Mouse (Mus musculus): ENCODE data around the gene Sh2b1. TPM values are rescaled to one million over a fixed set of nuclear protein-coding genes. Genes with fewer than 3 reads are reported as not detected.

The Sh2b1 gene
- polyA plus RNA-seq (2012): 76.8 and 80.0 TPM in 2 replicates

DNA sequence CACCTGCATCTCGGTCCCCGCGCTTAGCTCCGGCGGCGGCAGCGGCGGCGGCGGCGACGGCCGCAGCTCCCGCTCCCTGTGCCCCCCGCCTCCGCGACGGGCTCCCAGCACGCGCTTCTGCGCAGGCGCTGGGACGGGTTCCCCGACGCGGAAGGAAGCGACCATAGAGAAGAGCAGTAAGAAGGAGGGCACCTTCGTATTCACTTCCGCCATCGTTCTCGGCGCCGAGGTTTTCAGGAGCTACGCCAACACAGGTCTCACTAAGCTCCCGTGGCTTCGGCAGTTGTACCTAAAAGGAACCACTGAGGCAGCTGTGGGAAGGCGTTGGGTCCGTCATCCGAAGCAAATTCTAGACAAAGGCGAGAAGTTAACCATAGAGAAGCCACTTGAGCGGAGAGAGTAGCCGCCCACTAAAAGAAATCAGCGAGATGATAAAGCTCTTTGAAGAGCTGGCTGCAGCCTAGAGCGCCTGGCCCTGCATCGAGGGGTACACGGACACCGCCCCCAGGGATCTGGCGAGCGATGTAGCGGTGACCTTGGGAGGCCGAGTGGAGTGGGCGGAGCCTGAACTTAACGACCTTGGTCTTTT is at the start of gene Sh2b1:
Gene Sh2b1, minus strand, starts transcription at position 432 of the 589 bp plus-strand sequence.
- TF ChIP-seq GATA1 (IDR thresholded peaks at IDR 0.05; ENCODE audit: low read length): no peak

- TF ChIP-seq GATA1 (IDR thresholded peaks at IDR 0.05; ENCODE audit: low read length): no peak
Observed at GRCm38 (mm10) chr7:126523316-126523715, 48.1 kb upstream of the Sh2b1 start.

- TF ChIP-seq GATA1 (IDR thresholded peaks at IDR 0.05; ENCODE audit: low read length): no peak
Observed at GRCm38 (mm10) chr7:126519513-126519912, 44.3 kb upstream of the Sh2b1 start.

GRCm38 (mm10) chr7:126518261-126518941 is 43.2 kb upstream of the Sh2b1 start:
- TF ChIP-seq GATA1 (IDR thresholded peaks at IDR 0.05; ENCODE audit: low read length): no peak

GRCm38 (mm10) chr7:126511287-126511686 is 36.1 kb upstream of the Sh2b1 start:
- no peak for TF ChIP-seq GATA1 (IDR thresholded peaks at IDR 0.05; ENCODE audit: low read length)

- TF ChIP-seq GATA1 (IDR thresholded peaks at IDR 0.05; ENCODE audit: low read length): no peak
Observed at GRCm38 (mm10) chr7:126507126-126507778, 32.0 kb upstream of the Sh2b1 start.

DNA sequence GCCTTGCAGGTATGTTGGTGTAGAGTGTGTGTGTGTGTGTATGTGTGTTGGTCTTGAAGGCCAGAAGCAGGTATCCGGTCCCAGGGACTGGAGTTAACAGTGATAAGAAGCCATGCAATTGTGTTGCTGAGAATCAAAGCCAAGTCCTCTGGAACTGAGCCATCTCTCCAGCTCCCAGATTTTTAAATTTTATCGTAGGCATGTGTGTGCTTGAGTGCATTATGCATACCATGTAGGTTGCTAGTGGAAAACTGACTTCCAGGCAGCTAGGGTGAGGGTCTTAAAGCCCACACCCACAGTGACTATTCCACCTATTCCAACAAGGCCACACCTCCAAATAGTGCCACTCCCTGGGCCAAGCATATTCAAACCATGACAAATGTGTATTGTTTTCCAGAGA is 29.7 kb upstream of the Sh2b1 start:
- no peak for TF ChIP-seq GATA1 (IDR thresholded peaks at IDR 0.05; ENCODE audit: low read length)

- no peak for TF ChIP-seq GATA1 (IDR thresholded peaks at IDR 0.05; ENCODE audit: low read length)
Observed at GRCm38 (mm10) chr7:126503273-126503878, 28.2 kb upstream of the Sh2b1 start, which contains the start of gene Atxn2l. Gene Atxn2l, minus strand, starts transcription at chr7:126503437.

- no peak for TF ChIP-seq GATA1 (IDR thresholded peaks at IDR 0.05; ENCODE audit: low read length)
Observed at GRCm38 (mm10) chr7:126502751-126503150, 27.5 kb upstream of the Sh2b1 start.

DNA sequence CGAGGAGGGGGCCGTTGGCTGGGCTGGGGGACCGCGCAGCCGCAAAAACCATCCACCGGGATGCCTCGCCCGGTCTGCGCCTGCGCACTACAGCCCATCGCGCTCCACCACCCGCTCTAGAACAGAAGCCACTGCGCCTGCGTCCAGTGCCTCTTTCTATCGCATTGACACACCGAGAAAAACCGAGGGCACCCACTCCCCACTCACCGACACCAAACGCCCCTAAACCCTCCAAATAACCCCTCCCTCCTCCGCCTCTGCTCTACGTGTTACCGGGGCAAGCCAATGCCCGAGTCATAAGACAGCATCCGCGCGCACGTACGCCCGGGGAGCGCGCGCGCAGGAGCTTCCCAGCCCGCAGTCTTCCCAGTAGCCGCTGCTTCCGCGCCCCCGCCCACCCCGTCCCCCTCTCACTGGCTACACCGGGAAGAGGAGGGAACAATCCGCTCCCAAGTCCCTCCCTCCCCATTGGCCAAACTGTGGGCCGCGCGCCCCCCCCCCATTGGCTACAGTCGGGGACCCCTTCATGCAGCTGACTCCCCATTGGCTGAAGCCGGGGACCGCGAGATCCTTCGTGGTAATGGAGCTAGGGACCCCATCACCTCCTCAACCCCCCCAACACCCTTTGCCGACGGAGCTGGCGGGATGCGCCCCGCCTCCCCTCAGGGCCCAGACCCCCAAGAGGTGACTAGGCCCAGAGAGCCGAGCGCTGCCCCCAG is 27.0 kb upstream of the Sh2b1 start:
- TF ChIP-seq GATA1 (IDR thresholded peaks at IDR 0.05; ENCODE audit: low read length): no peak

- TF ChIP-seq GATA1 (IDR thresholded peaks at IDR 0.05; ENCODE audit: low read length): no peak
Observed at GRCm38 (mm10) chr7:126501684-126502022, 26.4 kb upstream of the Sh2b1 start.

DNA sequence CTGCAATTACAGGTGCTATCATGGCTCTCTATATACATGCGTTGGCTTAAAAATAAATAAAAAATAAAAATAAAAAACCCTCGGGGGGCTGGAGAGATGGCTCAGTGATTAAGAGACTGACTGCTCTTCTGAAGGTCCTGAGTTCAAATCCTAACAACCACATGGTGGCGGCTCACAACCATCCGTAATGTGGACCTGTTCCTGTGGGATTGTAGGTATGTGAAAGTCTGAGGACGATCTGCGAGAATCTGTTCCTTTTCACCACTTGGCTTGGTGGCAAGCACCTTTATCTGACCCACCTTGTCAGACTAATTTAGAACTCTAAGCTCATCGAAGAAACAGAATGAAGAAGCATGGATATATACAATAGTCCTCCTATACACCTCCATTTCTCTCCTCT is 24.2 kb upstream of the Sh2b1 start:
- TF ChIP-seq GATA1 (IDR thresholded peaks at IDR 0.05; ENCODE audit: low read length): no peak

DNA sequence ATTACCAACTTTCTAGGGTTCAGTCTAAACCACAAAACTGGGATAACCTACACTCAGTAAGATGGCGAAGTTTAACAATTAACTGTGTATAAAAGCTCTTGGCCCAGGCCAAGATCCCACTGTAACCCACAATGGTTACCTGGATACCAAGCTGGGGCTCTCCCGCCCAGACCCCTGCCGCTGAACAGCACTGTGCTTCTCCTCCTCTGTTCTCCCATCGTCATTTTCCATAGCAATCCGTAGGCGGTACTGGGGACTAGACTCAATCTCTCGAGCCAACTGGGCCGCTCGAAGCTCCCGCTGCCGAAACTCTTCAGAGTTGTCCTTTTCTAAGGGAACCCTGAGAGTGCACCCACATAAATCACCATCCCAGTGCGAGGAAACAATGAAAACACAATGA is 22.7 kb upstream of the Sh2b1 start:
- TF ChIP-seq GATA1 (IDR thresholded peaks at IDR 0.05; ENCODE audit: low read length): no peak

GRCm38 (mm10) chr7:126496475-126496874 is 21.3 kb upstream of the Sh2b1 start:
- no peak for TF ChIP-seq GATA1 (IDR thresholded peaks at IDR 0.05; ENCODE audit: low read length)

DNA sequence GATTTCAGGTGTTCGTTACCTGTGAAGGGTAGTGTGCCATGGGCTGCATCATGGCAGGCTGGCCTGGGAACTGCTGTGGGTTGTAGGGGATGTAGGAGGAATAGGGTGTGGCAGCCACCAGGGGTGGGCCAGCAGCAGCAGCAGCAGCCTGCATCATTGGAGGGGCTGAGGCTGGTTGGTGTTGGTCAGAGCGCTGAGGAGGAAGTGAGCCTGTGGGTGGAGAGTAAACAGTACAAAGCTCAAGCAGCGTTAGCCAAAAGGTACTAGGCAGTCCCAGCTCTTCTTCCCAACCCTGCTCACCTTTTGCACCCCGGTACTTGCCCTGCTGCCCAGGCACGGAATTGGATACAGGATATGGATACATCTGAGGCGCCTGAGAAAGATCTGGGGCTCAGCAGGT is 18.9 kb upstream of the Sh2b1 start:
- no peak for TF ChIP-seq GATA1 (IDR thresholded peaks at IDR 0.05; ENCODE audit: low read length)

- TF ChIP-seq GATA1 (IDR thresholded peaks at IDR 0.05; ENCODE audit: low read length): no peak
Observed at GRCm38 (mm10) chr7:126491973-126492372, 16.7 kb upstream of the Sh2b1 start.
